Mouse (Mus musculus) MEL (cell line): ENCODE results near the gene C8a. TPM values are rescaled to one million over a fixed set of nuclear protein-coding genes. Genes with fewer than 3 reads are reported as not detected.

Source experiments
- DNase-seq: peaks from one replicate; pipeline ENCODE4 v3.0.0; 2011; ENCODE audit warnings: low read depth, low spot score
- H3K27ac ChIP-seq: 2 replicates; pipeline ENCODE4 v1.5.1; 2012; ENCODE audit warnings: low read depth, mild to moderate bottlenecking, control low read depth, low read length, moderate library complexity; ENCODE audit not compliant: control insufficient read depth
- H3K27me3 ChIP-seq, 2 experiments: fragments of 150-350 bp in 1 of 2; sonication (generic) in 1 of 2; 2 replicates each; pipeline ENCODE4 v1.6.1; 2012; ENCODE audit warnings: low read length in 2 of 2, mild to moderate bottlenecking in 2 of 2, improper control_type of control experiment in 1 of 2, moderate library complexity in 1 of 2; ENCODE audit not compliant: insufficient read depth in 2 of 2, control insufficient read depth in 1 of 2
- H3K36me3 ChIP-seq, 2 experiments: 2 replicates each; pipeline ENCODE4 v1.6.1; 2012 to 2014; ENCODE audit warnings: low read length in 2 of 2, improper control_type of control experiment in 1 of 2, inconsistent platforms in 1 of 2, mild to moderate bottlenecking in 1 of 2; ENCODE audit not compliant: insufficient read depth in 2 of 2, control insufficient read depth in 1 of 2
- H3K4me1 ChIP-seq, 2 experiments: fragments of 150-350 bp in 1 of 2; sonication (generic) in 1 of 2; 2 replicates each; pipeline ENCODE4 v1.6.1; 2012; ENCODE audit warnings: low read length in 2 of 2, improper control_type of control experiment in 1 of 2, mild to moderate bottlenecking in 1 of 2; ENCODE audit not compliant: insufficient read depth in 2 of 2, control insufficient read depth in 1 of 2
- H3K4me3 ChIP-seq, 2 experiments: fragments of 150-350 bp in 1 of 2; sonication (generic) in 1 of 2; 2 replicates each; pipeline ENCODE4 v1.5.1; 2012; ENCODE audit warnings: low read depth in 2 of 2, low read length in 2 of 2, mild to moderate bottlenecking in 2 of 2, moderate library complexity in 2 of 2, control low read depth in 1 of 2, improper control_type of control experiment in 1 of 2; ENCODE audit not compliant: control insufficient read depth in 1 of 2, insufficient read depth in 1 of 2
- H3K79me2 ChIP-seq: 2 replicates; pipeline ENCODE4 v1.6.1; 2012; ENCODE audit warnings: mild to moderate bottlenecking, low read length, moderate library complexity; ENCODE audit not compliant: control insufficient read depth, poor library complexity, insufficient read depth
- H3K9ac ChIP-seq: 2 replicates; pipeline ENCODE4 v1.6.1; 2012; ENCODE audit warnings: low read depth, mild to moderate bottlenecking, control low read depth, low read length, moderate library complexity; ENCODE audit not compliant: control insufficient read depth, poor library complexity, severe bottlenecking
- H3K9me3 ChIP-seq: fragments of 150-350 bp; sonication (generic); replicated peaks from 2 replicates; pipeline ENCODE4 v1.6.1; 2012; ENCODE audit warnings: mild to moderate bottlenecking, low read length, improper control_type of control experiment, moderate library complexity; ENCODE audit not compliant: insufficient read depth
- BHLHE40 ChIP-seq: IDR thresholded peaks from 2 replicates; pipeline ENCODE4 v1.6.1; 2012; ENCODE audit warnings: low read depth, mild to moderate bottlenecking, inconsistent platforms, low read length, improper control_type of control experiment, borderline replicate concordance
- CHD1 ChIP-seq: IDR thresholded peaks from 2 replicates; pipeline ENCODE4 v1.6.1; 2012; ENCODE audit warnings: low read depth, mild to moderate bottlenecking, inconsistent platforms, low read length, improper control_type of control experiment
- CHD2 ChIP-seq: IDR thresholded peaks from 2 replicates; pipeline ENCODE4 v1.6.1; 2011; ENCODE audit warnings: low read length, improper control_type of control experiment
- CTCF ChIP-seq, 3 experiments: IDR thresholded peaks in 2 of 3; conservative IDR thresholded peaks in 1 of 3; 2 replicates each; pipeline ENCODE4 v1.5.1; 2011 to 2012; ENCODE audit warnings: low read length in 3 of 3, low read depth in 2 of 3, mild to moderate bottlenecking in 2 of 3, improper control_type of control experiment in 1 of 3, inconsistent platforms in 1 of 3, mixed read lengths in 1 of 3, moderate library complexity in 1 of 3; ENCODE audit not compliant: control insufficient read depth in 1 of 3, insufficient read depth in 1 of 3, poor library complexity in 1 of 3, severe bottlenecking in 1 of 3
- ELF1 ChIP-seq: IDR thresholded peaks from 2 replicates; pipeline ENCODE4 v1.6.1; 2014; ENCODE audit warnings: low read depth, mild to moderate bottlenecking, inconsistent platforms, low read length, improper control_type of control experiment, moderate library complexity
- EP300 ChIP-seq, 2 experiments: IDR thresholded peaks; 2 replicates each; pipeline ENCODE4 v1.6.1; 2011; ENCODE audit warnings: improper control_type of control experiment in 2 of 2, low read length in 2 of 2, low read depth in 1 of 2, mild to moderate bottlenecking in 1 of 2
- GATA1 ChIP-seq: IDR thresholded peaks from 2 replicates; pipeline ENCODE4 v1.6.1; 2011; ENCODE audit warnings: low read depth, low read length, improper control_type of control experiment
- JUND ChIP-seq: IDR thresholded peaks from 2 replicates; pipeline ENCODE4 v1.6.1; 2011; ENCODE audit warnings: low read depth, mild to moderate bottlenecking, improper control_type of control experiment, low read length
- KAT2A ChIP-seq: conservative IDR thresholded peaks from 2 replicates; pipeline ENCODE4 v1.6.1; 2012; ENCODE audit warnings: low read depth, low read length, improper control_type of control experiment, inconsistent platforms
- MAFK ChIP-seq: IDR thresholded peaks from 2 replicates; pipeline ENCODE4 v1.6.1; 2011; ENCODE audit warnings: low read depth, mild to moderate bottlenecking, low read length, improper control_type of control experiment, borderline replicate concordance
- MAX ChIP-seq: IDR thresholded peaks from 2 replicates; pipeline ENCODE4 v1.6.1; 2011; ENCODE audit warnings: low read length, improper control_type of control experiment
- MAZ ChIP-seq: IDR thresholded peaks from 2 replicates; pipeline ENCODE4 v1.6.1; 2012; ENCODE audit warnings: low read depth, mild to moderate bottlenecking, inconsistent platforms, low read length, improper control_type of control experiment
- MXI1 ChIP-seq: IDR thresholded peaks from 2 replicates; pipeline ENCODE4 v1.6.1; 2011; ENCODE audit warnings: mild to moderate bottlenecking, low read depth, low read length, improper control_type of control experiment
- MYC ChIP-seq: IDR thresholded peaks from 2 replicates; pipeline ENCODE4 v1.6.1; 2011; ENCODE audit warnings: low read depth, mild to moderate bottlenecking, low read length, improper control_type of control experiment, moderate library complexity
- NRF1 ChIP-seq: IDR thresholded peaks from 2 replicates; pipeline ENCODE4 v1.6.1; 2014; ENCODE audit warnings: low read depth, mild to moderate bottlenecking, inconsistent platforms, low read length, improper control_type of control experiment, moderate library complexity; ENCODE audit not compliant: poor library complexity, insufficient read depth, severe bottlenecking
- POLR2AphosphoS5 ChIP-seq: IDR thresholded peaks from 2 replicates; pipeline ENCODE4 v1.6.1; 2012; ENCODE audit warnings: low read depth, borderline replicate concordance, mild to moderate bottlenecking, inconsistent platforms, low read length, moderate library complexity, mixed read lengths
- RAD21 ChIP-seq: IDR thresholded peaks from 2 replicates; pipeline ENCODE4 v1.6.1; 2011; ENCODE audit warnings: mild to moderate bottlenecking, low read depth, low read length, improper control_type of control experiment
- RCOR1 ChIP-seq: IDR thresholded peaks from 2 replicates; pipeline ENCODE4 v1.6.1; 2012; ENCODE audit warnings: low read depth, mild to moderate bottlenecking, inconsistent platforms, low read length, improper control_type of control experiment
- SMC3 ChIP-seq: IDR thresholded peaks from 2 replicates; pipeline ENCODE4 v1.6.1; 2011; ENCODE audit warnings: low read depth, low read length, improper control_type of control experiment
- TAL1 ChIP-seq: IDR thresholded peaks from 2 replicates; pipeline ENCODE4 v1.6.1; 2012; ENCODE audit warnings: mild to moderate bottlenecking, inconsistent platforms, low read length, moderate library complexity, mixed read lengths
- TBP ChIP-seq: IDR thresholded peaks from 2 replicates; pipeline ENCODE4 v1.8.0; 2011; ENCODE audit warnings: low read depth, low read length, improper control_type of control experiment
- UBTF ChIP-seq: IDR thresholded peaks from 2 replicates; pipeline ENCODE4 v1.6.1; 2012; ENCODE audit warnings: low read depth, mild to moderate bottlenecking, inconsistent platforms, low read length, improper control_type of control experiment, moderate library complexity, borderline replicate concordance; ENCODE audit not compliant: insufficient read depth
- USF1 ChIP-seq: IDR thresholded peaks from 2 replicates; pipeline ENCODE4 v1.6.1; 2014; ENCODE audit warnings: low read depth, mild to moderate bottlenecking, inconsistent platforms, low read length, improper control_type of control experiment, moderate library complexity
- ZC3H11A ChIP-seq: IDR thresholded peaks from 2 replicates; pipeline ENCODE4 v1.6.1; 2012; ENCODE audit warnings: low read depth, mild to moderate bottlenecking, inconsistent platforms, low read length, improper control_type of control experiment
- ZMIZ1 ChIP-seq: IDR thresholded peaks from 2 replicates; pipeline ENCODE4 v1.6.1; 2012; ENCODE audit warnings: low read depth, mild to moderate bottlenecking, inconsistent platforms, low read length, improper control_type of control experiment, moderate library complexity
- ZNF384 ChIP-seq: IDR thresholded peaks from 2 replicates; pipeline ENCODE4 v1.6.1; 2012; ENCODE audit warnings: low read depth, mild to moderate bottlenecking, inconsistent platforms, low read length, improper control_type of control experiment
- polyA plus RNA-seq, 2 experiments: library from polyadenylated mRNA; stranded (reverse) in 1 of 2; unstranded in 1 of 2; fragments of >175 nt in 1 of 2; fragments of >200 nt in 1 of 2; gene quantifications; 2 replicates each; pipeline versions ENCODE4 v1.2.1 to v1.2.4; 2012; ENCODE audit warnings: low replicate concordance in 2 of 2, low read depth in 1 of 2; ENCODE audit not compliant: insufficient read length in 2 of 2, insufficient read depth in 1 of 2, missing spikeins in 1 of 2
- total RNA-seq: library from RNA; depleted of rRNA; stranded (reverse); fragments of 300-350 nt; gene quantifications from 2 replicates; pipeline ENCODE4 v1.2.3, GENCODE M21; 2012

The C8a gene
- total and polyA plus RNA-seq, 3 experiments: not detected

- DNase-seq: peak; percentile 83
- Histone ChIP-seq H3K9ac (no peak overlapping the region), H3K4me3 (no peak overlapping the region), H3K79me2 (no peaks in the 10 kb centered on the region), H3K9me3 (no peaks in the 10 kb centered on the region), H3K27ac (no peak overlapping the region), H3K36me3 (no peaks in the 10 kb centered on the region), H3K27me3 (no peaks in the 10 kb centered on the region), H3K4me1 (no peaks in the 10 kb centered on the region)
- TF ChIP-seq TAL1 (no peak), CHD1 (no peak), RCOR1 (no peak), JUND (no peak), CTCF (IDR thresholded peaks at IDR 0.05 in 2 of 3, conservative IDR thresholded peaks at IDR 0.05 in 1 of 3; ENCODE audit: control insufficient read depth in 1 of 3, insufficient read depth in 1 of 3, low read depth in 2 of 3, low read length in 3 of 3, poor library complexity in 1 of 3, severe bottlenecking in 1 of 3) (peak; percentile 81 to 97 (median 96)), MYC (no peak), TBP (no peak), ELF1 (no peak), RAD21 (peak; percentile 93), MAFK (no peak), GATA1 (no peak), UBTF (no peak), ZNF384 (no peak), MAZ (no peak), ZC3H11A (peak; percentile 82), NRF1 (no peak), CHD2 (no peak), USF1 (no peak), MAX (no peak), POLR2AphosphoS5 (no peak), ZMIZ1 (no peak), BHLHE40 (no peak), EP300 (IDR thresholded peaks at IDR 0.05; ENCODE audit: low read depth in 1 of 2, low read length in 2 of 2) (no peak), KAT2A (no peak), MXI1 (no peak), SMC3 (peak; percentile 96)
Measured at GRCm38 (mm10) chr4:104911685-104912084, 35.5 kb upstream of the C8a start.
